Mouse (Mus musculus) cerebellum, adult 18-20 months (tissue): ENCODE measurements at regions not wholly inside any gene's neighbourhood (a gene's known extent, or its start where the extent isn't known, plus 50 kb on each side); places are given as distances from the start of the nearest gene placed in this dataset.

Experiments
- DNase-seq, 2 experiments: peaks; one replicate each; pipeline ENCODE4 v3.0.0; 2021

DNA sequence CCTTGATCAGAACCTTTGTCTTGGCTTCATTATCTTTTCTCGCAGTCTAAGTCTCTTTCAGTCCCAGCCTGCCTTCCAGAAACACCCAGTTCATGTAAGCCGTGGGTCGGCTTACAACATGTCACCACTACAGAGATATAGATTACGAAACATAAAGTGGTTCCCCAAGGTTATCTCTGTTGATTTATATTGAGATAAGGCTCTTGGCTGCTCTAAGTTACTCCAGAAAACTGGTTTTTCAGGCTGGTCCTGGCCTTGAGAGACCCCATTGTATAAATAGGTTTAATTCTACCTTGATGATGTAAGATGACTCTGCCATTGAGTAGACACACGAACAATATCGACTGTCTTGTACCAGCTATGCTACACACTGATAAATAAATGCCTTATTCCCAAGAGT, 323.8 kb downstream of the Plod2 start:
- DNase-seq = no peak

- DNase-seq = no peak
Observed at GRCm38 (mm10) chr9:92878589-92878988, 336.6 kb downstream of the Plod2 start.

DNA sequence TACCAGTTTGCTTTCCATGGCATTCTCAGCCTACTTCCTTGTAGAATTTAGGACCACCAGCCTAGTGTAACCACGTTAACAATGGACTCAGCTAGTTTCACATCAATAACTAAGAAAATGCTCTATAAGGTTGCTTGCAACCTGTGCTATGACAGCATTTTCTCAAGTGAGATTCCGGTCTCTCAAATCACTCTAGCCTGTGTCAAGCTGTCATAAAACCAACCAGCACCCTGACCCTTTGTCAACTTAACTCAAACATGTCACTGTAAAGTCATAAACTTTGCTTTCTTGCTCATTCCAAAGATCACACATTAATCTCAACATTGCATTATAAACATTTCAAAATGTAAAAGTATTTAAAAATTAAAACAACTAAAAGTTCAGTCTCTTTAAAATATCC, 337.8 kb downstream of the Plod2 start:
- DNase-seq = no peak

DNA sequence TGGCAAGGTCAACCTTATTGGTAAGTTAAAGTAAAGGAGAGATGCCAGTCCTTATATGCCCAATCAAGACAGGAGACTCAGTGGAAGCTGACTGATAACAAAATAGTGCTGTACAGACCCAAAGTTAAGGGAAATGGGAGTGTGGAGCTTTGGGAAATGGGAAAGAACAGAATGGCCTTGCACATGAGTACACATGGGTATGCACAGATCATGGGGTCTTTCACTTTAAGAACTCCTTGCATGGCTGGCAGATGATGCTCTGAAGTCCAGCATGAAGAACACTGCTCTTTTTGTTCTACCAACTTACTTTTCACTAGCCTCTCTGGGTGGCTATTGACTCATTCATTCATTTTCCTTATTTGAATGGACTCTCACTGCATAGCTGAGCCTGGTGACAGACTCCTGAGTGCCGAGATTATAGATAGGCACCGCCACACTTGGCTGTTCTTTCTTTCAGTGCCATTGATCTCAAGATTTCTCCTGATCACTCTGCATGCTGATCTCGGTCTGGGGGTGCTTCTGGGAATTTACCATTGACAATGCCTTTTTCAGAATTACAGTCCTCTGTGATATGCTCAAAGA, 340.3 kb downstream of the Plod2 start:
- DNase-seq = no peak

GRCm38 (mm10) chr9:92890063-92890462, 348.0 kb downstream of the Plod2 start:
- DNase-seq = no peak

GRCm38 (mm10) chr9:92899733-92900132, 357.7 kb downstream of the Plod2 start:
- no peak for DNase-seq

DNA sequence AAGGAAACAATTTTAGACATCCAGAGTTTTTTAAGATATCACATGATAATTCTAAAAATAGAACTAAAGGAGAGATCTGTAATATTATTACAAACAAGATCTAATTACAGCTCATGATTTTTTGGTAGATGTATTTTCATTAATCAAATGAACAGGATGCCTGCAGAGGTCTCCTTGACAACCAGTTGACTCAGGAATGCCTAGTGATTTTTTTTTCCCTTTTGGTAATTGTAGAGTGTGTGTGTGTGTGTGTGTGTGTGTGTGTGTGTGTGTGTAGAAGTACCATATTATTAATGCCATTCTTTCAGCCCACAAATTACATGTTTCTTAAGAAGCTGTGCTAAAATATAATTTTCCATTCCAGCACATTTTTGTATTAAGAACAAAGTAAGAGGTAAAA, 365.1 kb downstream of the Plod2 start:
- DNase-seq = no peak

GRCm38 (mm10) chr9:92919396-92919795, 377.4 kb downstream of the Plod2 start:
- DNase-seq = no peak

GRCm38 (mm10) chr9:92930231-92930966, 388.4 kb downstream of the Plod2 start:
- DNase-seq = no peak

DNA sequence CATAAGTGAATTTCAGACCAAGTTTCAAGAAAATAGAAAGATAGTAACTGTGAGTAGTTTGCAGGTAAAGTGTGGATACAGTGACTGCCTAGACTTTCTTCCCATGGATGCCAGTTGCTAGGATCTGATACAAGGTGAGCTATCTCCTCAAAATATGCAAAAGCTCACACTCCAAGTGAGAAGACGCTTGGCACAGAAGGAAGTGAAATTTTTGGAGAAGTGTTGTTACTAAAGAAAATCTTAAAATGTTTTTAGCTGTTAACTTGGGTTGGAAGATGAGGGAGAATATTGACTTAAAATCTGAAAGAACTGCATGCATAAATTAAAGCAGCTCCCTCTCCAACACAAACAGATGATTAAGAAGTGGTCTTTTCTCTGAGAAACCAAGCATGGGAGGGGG, 395.8 kb downstream of the Plod2 start:
- DNase-seq = no peak

DNA sequence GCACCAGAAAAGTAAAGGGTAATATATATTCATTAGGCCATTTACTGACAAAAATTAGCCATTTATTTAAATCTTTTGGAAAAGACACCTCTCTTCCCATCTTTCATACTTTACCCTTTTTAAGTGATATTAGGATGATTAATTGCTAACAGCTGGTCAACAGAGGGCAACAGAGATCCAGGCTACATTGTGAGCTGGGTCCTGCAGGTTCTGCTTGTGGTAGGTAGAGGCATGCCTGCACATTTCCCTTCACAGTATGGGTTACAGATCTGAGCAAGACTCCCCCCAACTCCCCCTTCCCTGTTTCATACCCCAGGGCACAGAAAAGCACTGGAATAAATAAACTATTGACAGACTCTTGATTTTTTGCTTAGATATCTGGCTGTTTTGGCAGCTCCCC, 408.1 kb downstream of the Plod2 start:
- DNase-seq = peak; percentile 3 to 10

DNA sequence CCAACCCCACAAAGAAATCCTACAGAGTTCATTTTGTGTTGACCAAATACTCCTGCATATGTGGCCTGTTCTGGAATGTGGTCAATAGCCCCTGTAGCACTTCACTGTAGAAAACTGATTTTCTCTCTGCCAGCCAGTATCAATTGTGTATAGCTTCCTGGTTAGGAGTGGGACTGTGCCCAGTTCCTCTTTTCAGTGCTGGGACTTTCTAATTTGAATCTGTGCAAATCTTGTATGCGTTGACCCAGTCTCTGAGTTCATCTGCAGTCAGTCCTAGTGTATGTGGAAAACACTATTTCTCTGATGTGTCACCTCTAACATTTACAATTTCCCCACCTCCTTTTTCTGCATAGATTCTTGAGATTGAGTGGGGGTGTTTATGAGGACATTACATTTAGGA, 421.3 kb downstream of the Plod2 start:
- no peak for DNase-seq

GRCm38 (mm10) chr9:92991759-92992158, 449.7 kb downstream of the Plod2 start:
- no peak for DNase-seq

GRCm38 (mm10) chr9:92996156-92996555, 454.1 kb downstream of the Plod2 start:
- DNase-seq = no peak

- DNase-seq = no peak
Observed at GRCm38 (mm10) chr9:93005182-93005953, 463.3 kb downstream of the Plod2 start.

DNA sequence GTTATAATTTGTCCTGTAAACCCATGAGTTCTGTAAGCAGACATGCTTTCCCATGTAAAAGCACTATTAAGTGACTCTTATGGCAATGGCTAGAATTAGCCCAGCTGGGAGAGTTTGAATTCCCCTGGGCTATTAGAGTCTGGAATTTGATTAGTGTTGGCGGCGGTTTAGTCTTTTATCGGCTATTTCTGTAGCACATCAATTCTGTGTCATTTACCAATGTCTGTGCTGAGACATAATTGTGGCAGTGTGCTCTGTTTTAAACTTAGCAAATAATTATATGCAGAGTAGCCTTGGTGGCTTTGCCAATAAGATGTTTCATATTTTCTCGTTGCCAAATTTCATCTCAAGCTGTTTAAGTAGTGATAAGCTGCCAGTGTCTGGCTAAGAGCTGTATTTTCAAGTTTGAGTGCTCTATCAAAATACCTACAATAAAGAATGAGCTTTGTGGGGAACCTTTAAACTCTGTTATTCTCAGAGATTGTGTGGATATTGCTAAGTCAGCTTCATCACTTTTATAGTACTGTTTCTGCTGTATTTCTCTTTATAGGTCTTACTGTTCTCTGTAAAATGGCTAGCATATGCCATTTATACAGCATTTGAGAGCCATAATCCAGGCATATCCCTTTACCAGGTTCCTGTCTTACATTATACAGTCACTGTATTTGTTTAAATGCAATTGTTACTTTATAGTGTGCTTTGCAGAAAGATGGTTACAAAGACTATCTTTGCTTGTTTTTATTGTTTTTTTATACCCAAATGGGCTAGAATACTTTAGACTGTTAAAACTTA, 466.7 kb downstream of the Plod2 start:
- no peak for DNase-seq

DNA sequence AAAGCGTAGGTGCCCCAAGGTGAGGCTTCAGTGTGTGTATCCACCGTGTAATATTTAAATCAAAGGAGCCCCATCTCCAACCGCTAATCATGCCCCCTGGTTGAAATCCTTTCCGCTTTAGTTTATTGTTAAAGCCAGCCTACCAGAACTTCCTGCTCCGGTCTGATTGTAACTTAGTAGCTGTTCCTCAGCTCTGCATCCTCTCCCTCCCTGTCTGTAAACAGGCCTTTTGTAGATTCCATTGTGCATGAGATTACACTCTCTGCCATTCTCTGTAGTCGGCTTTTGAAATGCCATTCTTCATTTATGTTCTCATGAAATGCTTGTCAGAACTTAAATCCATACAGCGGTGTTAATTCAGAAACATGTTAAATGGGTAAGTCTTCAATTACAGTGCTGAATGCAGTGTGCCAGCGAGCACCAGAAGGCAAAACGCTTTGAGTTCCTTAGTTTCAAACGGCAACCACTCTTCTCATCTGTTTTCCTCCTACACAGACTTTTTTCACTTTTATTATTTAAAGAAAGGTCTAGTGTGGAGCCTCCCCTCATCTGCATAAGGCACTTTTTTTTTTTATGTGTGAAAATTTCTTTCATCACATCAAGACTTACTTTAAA, 502.4 kb downstream of the Plod2 start:
- DNase-seq = no peak

GRCm38 (mm10) chr9:93072140-93072539, 530.1 kb downstream of the Plod2 start:
- peak in 1 of 2 experiments; percentile 14 for DNase-seq

DNA sequence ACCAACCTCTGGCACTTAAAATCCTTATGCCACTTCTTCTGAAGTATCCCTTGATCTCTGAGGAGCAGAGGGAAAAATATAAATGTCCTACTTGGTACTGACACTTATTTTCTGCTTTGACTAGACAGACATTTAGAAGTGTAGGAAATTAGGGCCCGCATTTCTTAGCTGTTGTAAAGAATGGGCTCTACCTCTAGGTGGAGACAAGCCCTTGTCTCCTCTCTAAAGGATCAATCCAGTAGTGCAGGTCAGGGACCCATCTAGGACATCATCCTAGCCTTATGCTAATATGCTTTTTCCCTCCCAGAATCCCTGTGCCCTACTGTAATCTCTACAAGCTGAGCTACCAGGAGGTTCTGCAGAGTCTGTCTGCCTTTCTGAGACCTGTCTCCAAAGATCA, 541.1 kb downstream of the Plod2 start:
- no peak for DNase-seq

- DNase-seq = no peak
Observed at GRCm38 (mm10) chr9:93098008-93098581, 556.1 kb downstream of the Plod2 start.

- no peak for DNase-seq
Observed at GRCm38 (mm10) chr9:93130561-93130960, 588.5 kb downstream of the Plod2 start.

GRCm38 (mm10) chr9:93131620-93132200, 589.7 kb downstream of the Plod2 start:
- no peak for DNase-seq
